Mouse (Mus musculus) spleen, adult 2 months (tissue): Measurements from ENCODE around the gene Gm17018.

ENCODE experiments used
- CTCF ChIP-seq: fragments of 200-500 bp; IDR thresholded peaks from 2 replicates; pipeline ENCODE4 v1.5.1; 2011; ENCODE audit warnings: mild to moderate bottlenecking, inconsistent platforms; ENCODE audit not compliant: insufficient read depth, insufficient read length, insufficient replicate concordance; ENCODE audit errors: extremely low read depth
- POLR2A ChIP-seq: fragments of 200-500 bp; IDR thresholded peaks from 2 replicates; pipeline ENCODE4 v1.6.1; 2011; ENCODE audit warnings: low read depth, low read length, inconsistent platforms

DNA sequence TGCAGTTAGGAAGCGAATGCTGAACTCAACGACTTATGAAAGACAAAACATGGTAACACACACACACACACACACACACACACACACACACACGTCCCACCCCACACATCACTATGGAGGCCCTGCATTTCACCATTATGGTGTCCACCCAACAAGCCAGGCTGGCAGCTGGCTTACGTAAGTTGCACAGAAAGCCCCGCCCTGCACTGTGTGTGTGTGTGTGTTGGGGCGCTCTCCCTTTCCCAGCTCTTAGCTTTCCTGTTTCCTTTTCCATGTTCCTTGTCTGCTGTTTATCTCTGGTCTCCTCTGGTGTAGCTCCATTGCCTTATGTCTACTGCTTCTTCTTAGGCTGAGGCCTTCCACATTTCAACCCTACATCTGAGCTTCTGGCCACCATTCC, 57.8 kb downstream of the Gm17018 start:
- TF ChIP-seq CTCF (no peak), POLR2A (no peak)
